Mouse (Mus musculus) megakaryocyte, embryonic 14.5 days (primary cell): ENCODE data around the gene 1700029I15Rik. TPM values are rescaled to one million over a fixed set of nuclear protein-coding genes. Genes with fewer than 3 reads are reported as not detected.

Source experiments
- H3K27me3 ChIP-seq: replicated peaks from 2 replicates; pipeline ENCODE3; 2012; ENCODE audit warnings: inconsistent platforms
- H3K36me3 ChIP-seq: replicated peaks from 2 replicates; pipeline ENCODE3; 2012; ENCODE audit warnings: low read length, inconsistent platforms, mixed read lengths
- H3K4me1 ChIP-seq: 2 replicates; pipeline ENCODE4 v1.6.1; 2012; ENCODE audit warnings: inconsistent platforms
- H3K4me3 ChIP-seq: replicated peaks from 2 replicates; pipeline ENCODE3; 2012; ENCODE audit warnings: moderate library complexity, mild to moderate bottlenecking, inconsistent platforms
- H3K9me3 ChIP-seq: 2 replicates; pipeline ENCODE4 v1.6.1; 2012; ENCODE audit warnings: inconsistent platforms
- FLI1 ChIP-seq: IDR thresholded peaks from 2 replicates; pipeline ENCODE4 v1.6.1; 2012; ENCODE audit warnings: low read length, inconsistent platforms, mixed read lengths
- GATA1 ChIP-seq: IDR thresholded peaks from 3 replicates; pipeline ENCODE4 v1.6.1; 2012; ENCODE audit warnings: mixed read lengths, low read length, inconsistent platforms, borderline replicate concordance
- polyA plus RNA-seq: library from polyadenylated mRNA; stranded (reverse); fragments of >175 nt; gene quantifications from 2 replicates; pipeline ENCODE4 v1.2.3, GENCODE M21; 2012; ENCODE audit warnings: low replicate concordance; ENCODE audit not compliant: insufficient read depth

Gene 1700029I15Rik
- polyA plus RNA-seq, 1 experiment: 3.6 TPM

GRCm38 (mm10) chr2:92373437-92373813 is 8.9 kb upstream of the 1700029I15Rik start:
- no peaks in the 10 kb centered on the region for H3K9me3 ChIP-seq
- peak overlapping the region; percentile 50 for H3K4me3 ChIP-seq
- H3K27me3 ChIP-seq: peaks cover 42% of the 10 kb centered on the region

GRCm38 (mm10) chr2:92374514-92374913 is 7.8 kb upstream of the 1700029I15Rik start, which contains the start of the genes Pex16 and Large2:
Gene Pex16 (plus strand): TSS chr2:92374676.
Gene Large2 (minus strand): TSS chr2:92374869.
- peaks cover 53% of the 10 kb centered on the region for H3K4me1 ChIP-seq
- H3K9me3 ChIP-seq: no peaks in the 10 kb centered on the region
- TF ChIP-seq FLI1: no peak
- no peak for TF ChIP-seq GATA1
- peaks cover 32% of the 10 kb centered on the region for H3K27me3 ChIP-seq
- H3K4me3 ChIP-seq: peak within 1 kb of the TSS; percentile 98
- peaks cover 28% of the 10 kb centered on the region for H3K36me3 ChIP-seq

More at GRCm38 (mm10) chr2:92373437-92373813, 8.9 kb upstream of the 1700029I15Rik start:
- peaks cover 57% of the 10 kb centered on the region for H3K4me1 ChIP-seq
- H3K36me3 ChIP-seq: peaks cover 17% of the 10 kb centered on the region
- no peak for TF ChIP-seq GATA1
- TF ChIP-seq FLI1: no peak

GRCm38 (mm10) chr2:92375099-92375623 is 7.2 kb upstream of the 1700029I15Rik start:
- Histone ChIP-seq H3K4me3 (peak overlapping the region; percentile 98), H3K4me1 (peaks cover 53% of the 10 kb centered on the region), H3K36me3 (peaks cover 35% of the 10 kb centered on the region), H3K27me3 (peaks cover 26% of the 10 kb centered on the region), H3K9me3 (no peaks in the 10 kb centered on the region)
- no peak for TF ChIP-seq FLI1
- TF ChIP-seq GATA1: no peak

GRCm38 (mm10) chr2:92375788-92376187 is 6.5 kb upstream of the 1700029I15Rik start:
- Histone ChIP-seq H3K9me3 (no peaks in the 10 kb centered on the region), H3K27me3 (peaks cover 20% of the 10 kb centered on the region), H3K4me3 (peak overlapping the region; percentile 98), H3K36me3 (peaks cover 41% of the 10 kb centered on the region), H3K4me1 (peaks cover 49% of the 10 kb centered on the region)
- TF ChIP-seq FLI1 (no peak), GATA1 (no peak)

GRCm38 (mm10) chr2:92376300-92376699 is 6.0 kb upstream of the 1700029I15Rik start:
- H3K27me3 ChIP-seq: peaks cover 15% of the 10 kb centered on the region

GRCm38 (mm10) chr2:92377320-92377719 is 5.0 kb upstream of the 1700029I15Rik start:
- Histone ChIP-seq H3K9me3 (no peaks in the 10 kb centered on the region), H3K36me3 (peaks cover 56% of the 10 kb centered on the region), H3K4me3 (no peak overlapping the region), H3K27me3 (peaks cover 5% of the 10 kb centered on the region), H3K4me1 (peaks cover 46% of the 10 kb centered on the region)
- no peak for TF ChIP-seq GATA1
- no peak for TF ChIP-seq FLI1

More at GRCm38 (mm10) chr2:92376300-92376699, 6.0 kb upstream of the 1700029I15Rik start:
- peaks cover 47% of the 10 kb centered on the region for H3K4me1 ChIP-seq
- peaks cover 46% of the 10 kb centered on the region for H3K36me3 ChIP-seq
- peak overlapping the region; percentile 98 for H3K4me3 ChIP-seq
- TF ChIP-seq GATA1 (no peak), FLI1 (no peak)
- H3K9me3 ChIP-seq: no peaks in the 10 kb centered on the region

- Histone ChIP-seq H3K36me3 (peaks cover 75% of the 10 kb centered on the region), H3K4me1 (peaks cover 37% of the 10 kb centered on the region), H3K4me3 (no peak overlapping the region), H3K9me3 (no peaks in the 10 kb centered on the region), H3K27me3 (peaks cover 1% of the 10 kb centered on the region)
- TF ChIP-seq FLI1 (no peak), GATA1 (no peak)
These were observed 2.4 kb upstream of the 1700029I15Rik start for GRCm38 (mm10) chr2:92379783-92380494.

GRCm38 (mm10) chr2:92380495-92381050 is 1.8 kb upstream of the 1700029I15Rik start:
- Histone ChIP-seq H3K9me3 (no peaks in the 10 kb centered on the region), H3K27me3 (peaks cover 4% of the 10 kb centered on the region), H3K4me1 (peaks cover 41% of the 10 kb centered on the region), H3K4me3 (no peak overlapping the region), H3K36me3 (peaks cover 75% of the 10 kb centered on the region)
- TF ChIP-seq GATA1 (no peak), FLI1 (no peak)

GRCm38 (mm10) chr2:92381161-92381560 is 1.2 kb upstream of the 1700029I15Rik start:
- Histone ChIP-seq H3K4me1 (peaks cover 36% of the 10 kb centered on the region), H3K4me3 (no peak overlapping the region), H3K9me3 (no peaks in the 10 kb centered on the region), H3K27me3 (peaks cover 10% of the 10 kb centered on the region), H3K36me3 (peaks cover 75% of the 10 kb centered on the region)
- TF ChIP-seq FLI1: no peak
- no peak for TF ChIP-seq GATA1

- Histone ChIP-seq H3K36me3 (peaks cover 65% of the 10 kb centered on the region), H3K9me3 (no peaks in the 10 kb centered on the region), H3K4me1 (peaks cover 23% of the 10 kb centered on the region), H3K4me3 (no peak overlapping the region), H3K27me3 (peaks cover 25% of the 10 kb centered on the region)
- TF ChIP-seq GATA1 (no peak), FLI1 (no peak)
These were observed 421 bp downstream of the 1700029I15Rik start for GRCm38 (mm10) chr2:92382759-92383158.

GRCm38 (mm10) chr2:92384101-92384500 is 1.8 kb downstream of the 1700029I15Rik start:
- Histone ChIP-seq H3K4me1 (peaks cover 30% of the 10 kb centered on the region), H3K27me3 (peaks cover 38% of the 10 kb centered on the region), H3K4me3 (no peak overlapping the region), H3K9me3 (no peaks in the 10 kb centered on the region), H3K36me3 (peaks cover 51% of the 10 kb centered on the region)
- TF ChIP-seq GATA1: no peak
